Mouse (Mus musculus) megakaryocyte, adult 5-6 weeks (primary cell): ENCODE measurements around the gene Lemd1. TPM values are rescaled to one million over a fixed set of nuclear protein-coding genes. Genes with fewer than 3 reads are reported as not detected.

Experiments used
- ATAC-seq: 2 replicates; pipeline ENCODE4 v1.8.0; 2016; ENCODE audit warnings: mild to moderate bottlenecking, inconsistent platforms; ENCODE audit not compliant: poor library complexity, severe bottlenecking
- total RNA-seq, 2 experiments: library from RNA; stranded (forward) in 1 of 2; stranded (reverse) in 1 of 2; fragments of 153-499, 151-499 nt in 1 of 2; fragments of 221-1000, 200-1000 nt in 1 of 2; gene quantifications; 2 replicates each; pipeline versions ENCODE4 v1.2.3 to v1.2.4; 2015 to 2017

Lemd1 gene
- total RNA-seq, 2 experiments from 2014 or later = not detected

DNA sequence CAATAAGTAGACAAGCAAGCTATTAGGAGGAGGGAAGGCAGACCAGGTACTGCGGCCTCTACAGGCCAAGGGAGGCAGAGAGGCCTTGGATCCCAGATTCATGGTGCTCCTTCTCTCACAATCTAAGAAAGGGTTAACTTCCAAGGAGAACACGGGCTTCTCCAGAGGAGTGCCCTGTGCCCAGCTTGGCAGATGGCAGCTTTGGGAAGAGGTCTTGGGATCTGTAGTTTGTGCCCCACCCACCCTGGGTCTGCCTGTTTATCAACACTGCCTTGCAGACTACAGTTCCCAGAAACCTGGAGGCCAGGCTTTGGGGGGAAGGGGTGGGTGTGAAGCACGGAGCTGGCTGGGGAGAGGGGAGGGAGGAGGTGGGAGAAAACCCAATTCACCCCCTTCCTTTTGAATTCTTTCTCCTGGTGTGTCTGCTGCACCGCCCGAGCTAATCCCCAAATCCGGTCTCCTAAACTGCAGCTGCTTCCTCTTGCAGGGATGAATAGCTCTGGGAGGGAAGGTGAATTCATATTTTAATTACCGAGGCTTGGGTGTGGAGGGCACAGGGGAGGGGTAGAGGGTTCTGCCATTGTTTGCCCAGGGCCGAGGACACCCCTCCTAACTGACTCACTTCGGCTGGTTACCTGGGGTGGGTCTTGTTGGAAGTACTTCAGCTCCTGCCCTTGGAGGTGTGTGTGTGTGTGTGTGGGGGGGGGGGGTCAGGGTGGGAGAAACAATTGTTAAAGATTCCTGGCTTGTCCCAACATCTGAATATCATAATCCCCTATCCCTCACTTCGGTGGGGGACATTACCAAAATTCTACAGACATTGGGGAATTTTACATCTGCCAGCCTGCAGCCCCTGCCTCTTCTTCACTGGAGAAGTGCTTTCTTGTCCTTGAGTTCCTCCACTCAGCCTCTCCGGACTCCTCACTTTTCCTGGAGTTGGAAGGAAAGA lies 9.6 kb downstream of the Lemd1 start:
- ATAC-seq = no peak

DNA sequence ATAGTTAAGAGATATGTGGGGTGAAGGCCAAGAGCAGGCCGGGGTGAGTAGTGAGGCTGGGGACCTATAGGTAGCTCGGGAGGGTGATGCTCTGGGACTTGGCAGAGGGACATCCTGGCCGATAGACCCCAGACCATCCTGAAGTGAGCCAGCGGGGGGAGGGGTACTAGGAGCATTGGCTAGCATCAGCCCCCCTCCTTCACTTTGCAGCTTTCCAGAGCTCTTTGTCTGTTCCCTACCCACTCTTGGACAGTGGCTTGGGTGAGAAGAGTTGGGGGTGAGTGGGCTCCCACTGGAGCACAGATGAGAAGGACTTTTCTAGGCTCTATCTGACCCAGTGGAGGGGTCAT lies 10.3 kb downstream of the Lemd1 start:
- no peak for ATAC-seq

GRCm38 (mm10) chr1:132201936-132202335 lies 10.7 kb downstream of the Lemd1 start:
- ATAC-seq = no peak

DNA sequence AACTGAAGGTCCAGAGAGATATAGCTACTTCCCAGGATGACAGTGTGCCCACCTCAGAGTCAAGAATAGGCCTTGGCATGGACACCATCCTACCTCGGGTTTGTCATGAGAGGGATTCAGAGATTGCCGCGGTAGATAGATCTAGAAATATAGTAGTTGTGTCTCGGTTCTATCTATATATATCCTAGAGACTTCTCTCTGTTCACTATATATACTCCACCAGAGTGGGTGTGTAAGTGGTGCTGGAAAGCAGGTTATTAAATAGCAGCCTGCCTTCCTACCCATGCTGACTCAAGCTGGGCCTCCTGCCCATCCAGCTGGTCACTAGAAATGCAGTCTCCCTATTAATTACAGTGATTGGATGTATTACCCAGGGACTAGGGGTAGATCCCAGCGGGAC lies 11.5 kb downstream of the Lemd1 start:
- no peak for ATAC-seq

- no peak for ATAC-seq
Observed at GRCm38 (mm10) chr1:132205958-132206357, 14.7 kb downstream of the Lemd1 start.

DNA sequence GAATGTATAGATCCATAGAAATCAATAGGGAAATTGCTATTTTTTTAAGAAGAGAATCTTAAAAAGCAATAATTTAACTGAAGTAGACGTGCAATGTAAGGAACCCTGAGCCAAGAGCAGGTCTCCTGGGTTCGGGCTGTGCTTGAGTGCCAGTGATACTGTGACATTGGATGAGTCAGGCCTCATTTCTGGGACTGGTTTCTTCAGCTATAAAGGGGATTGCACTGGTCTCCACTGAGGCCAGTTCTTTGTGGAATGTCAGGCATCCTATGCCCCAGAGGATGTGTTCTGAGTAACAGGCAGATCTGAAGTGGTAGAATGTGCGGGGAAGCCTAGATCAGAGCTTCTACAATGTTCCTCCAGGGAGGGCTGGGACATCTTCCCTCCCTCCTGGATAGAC lies 15.6 kb downstream of the Lemd1 start:
- ATAC-seq = no peak

- ATAC-seq = no peak
Observed at GRCm38 (mm10) chr1:132208154-132208553, 16.9 kb downstream of the Lemd1 start.

GRCm38 (mm10) chr1:132209400-132209799 lies 18.2 kb downstream of the Lemd1 start:
- ATAC-seq = no peak

DNA sequence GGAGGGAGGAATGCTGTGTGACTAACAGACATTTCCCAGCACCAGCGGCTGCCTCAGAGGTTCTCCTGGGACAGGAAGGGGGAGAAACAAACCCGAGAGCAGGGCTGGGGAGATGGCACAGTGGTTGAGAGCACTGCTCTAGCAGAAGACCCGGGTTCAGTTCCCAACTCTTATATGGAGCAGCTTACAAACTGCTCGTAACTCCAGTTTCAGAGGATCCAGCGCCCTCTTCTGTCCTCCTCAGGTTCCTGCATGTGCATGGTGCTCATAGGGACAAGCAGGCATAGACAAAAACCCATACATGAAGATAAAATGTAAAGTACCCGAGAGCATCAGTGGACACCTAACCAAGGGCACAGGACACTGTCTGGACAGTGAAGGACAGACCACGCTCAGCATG lies 19.7 kb downstream of the Lemd1 start:
- no peak for ATAC-seq

- no peak for ATAC-seq
Observed at GRCm38 (mm10) chr1:132211672-132212071, 20.4 kb downstream of the Lemd1 start.

GRCm38 (mm10) chr1:132212218-132212617 lies 21.0 kb downstream of the Lemd1 start:
- 0 out of 2 replicates have a peak, but pooled peaks have one; percentile 33 for ATAC-seq

GRCm38 (mm10) chr1:132213076-132213475 lies 21.8 kb downstream of the Lemd1 start:
- ATAC-seq = no peak

GRCm38 (mm10) chr1:132216276-132216675 lies 25.0 kb downstream of the Lemd1 start:
- ATAC-seq = no peak

DNA sequence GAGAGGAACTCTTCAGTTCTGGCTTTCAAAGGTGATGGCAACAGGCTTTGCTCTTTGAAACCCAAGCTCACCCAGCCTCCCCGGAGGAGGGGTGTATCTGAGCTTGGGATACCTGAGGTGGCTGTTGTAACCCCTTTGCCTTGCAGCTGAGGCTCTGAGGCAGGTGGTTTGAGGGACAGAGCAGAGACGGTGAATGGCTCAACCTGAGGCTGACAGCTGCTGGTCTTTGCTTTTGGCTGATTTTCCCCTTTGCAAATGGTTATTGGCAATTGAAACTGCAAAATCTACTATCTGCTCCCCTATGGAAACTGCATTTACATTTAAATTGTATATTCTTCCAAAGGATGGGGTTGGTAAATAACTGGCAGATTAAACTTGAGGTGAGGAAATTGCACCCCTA lies 30.4 kb downstream of the Lemd1 start:
- ATAC-seq = no peak

- ATAC-seq = no peak
Observed at GRCm38 (mm10) chr1:132222166-132222565, 30.9 kb downstream of the Lemd1 start.

- no peak for ATAC-seq
Observed at GRCm38 (mm10) chr1:132226297-132227080, 35.3 kb downstream of the Lemd1 start.

GRCm38 (mm10) chr1:132229667-132230066 lies 38.4 kb downstream of the Lemd1 start, which contains the start of gene Gm10188:
Gm10188 (minus strand) TSS chr1:132229767.
- ATAC-seq = no peak

DNA sequence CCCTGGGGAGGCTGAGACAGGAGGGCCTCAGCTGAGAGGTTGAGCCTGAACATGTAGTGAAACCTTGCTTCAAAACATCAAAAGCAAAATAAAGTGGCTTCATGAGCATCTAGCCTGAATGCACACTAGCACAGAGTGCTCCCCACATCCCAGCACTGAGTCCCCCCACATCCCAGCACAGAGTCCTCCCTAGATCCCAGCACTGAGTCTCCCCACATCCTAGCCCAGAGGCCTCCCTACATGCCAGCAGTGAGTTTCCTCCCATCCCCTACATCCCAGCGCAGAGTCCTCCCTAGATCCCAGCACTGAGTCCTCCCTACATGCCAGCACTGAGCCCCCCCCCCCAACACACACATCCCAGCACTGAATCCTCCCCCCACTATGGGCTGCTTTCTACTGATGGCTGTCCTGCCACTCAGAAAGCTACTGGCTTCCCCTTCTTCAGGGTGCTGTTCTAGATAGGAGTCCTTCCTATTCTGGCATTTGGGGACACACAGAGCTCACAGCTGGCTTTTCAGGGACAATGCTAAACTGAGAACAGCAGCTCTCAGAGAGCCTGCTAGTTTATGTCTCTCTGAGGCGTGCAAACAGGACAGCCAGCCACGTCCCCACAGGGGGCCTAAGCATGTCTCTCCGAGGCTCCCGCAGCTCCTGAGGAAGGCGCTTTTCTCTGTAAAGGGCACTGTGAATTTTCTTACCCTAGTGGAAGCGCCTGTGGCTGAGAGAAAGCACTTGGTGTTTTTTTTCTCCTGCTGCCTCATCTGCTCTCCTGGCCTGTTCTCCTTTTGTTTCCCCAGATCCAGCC lies 40.4 kb downstream of the Lemd1 start:
- no peak for ATAC-seq

DNA sequence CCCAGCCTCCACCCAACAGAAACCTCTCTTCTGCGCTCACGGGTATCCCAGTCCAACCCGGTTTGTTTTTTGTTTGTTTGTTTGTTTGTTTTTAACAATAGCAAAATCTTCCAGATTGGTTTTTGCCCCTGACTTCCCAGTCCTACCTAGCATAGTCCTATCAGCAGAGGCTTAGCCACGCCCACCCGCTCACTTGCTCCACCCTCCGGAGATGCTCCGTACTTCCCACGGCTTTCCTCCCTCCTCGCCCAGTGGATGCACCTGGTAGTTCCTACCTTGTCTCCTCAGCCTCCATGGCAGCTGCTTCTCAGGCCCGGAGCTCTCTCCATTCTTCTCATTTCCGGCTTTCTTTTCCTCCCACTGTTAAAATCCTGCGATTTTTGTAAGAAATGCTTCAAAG lies 42.3 kb downstream of the Lemd1 start:
- ATAC-seq = no peak

GRCm38 (mm10) chr1:132234757-132235273 lies 43.6 kb downstream of the Lemd1 start:
- no peak for ATAC-seq
